Mouse (Mus musculus) monocyte, adult 5-6 weeks (primary cell): ENCODE measurements around the gene Kcnq1. TPM values are rescaled to one million over a fixed set of nuclear protein-coding genes. Genes with fewer than 3 reads are reported as not detected.

Experiments
- ATAC-seq: fragments of 153-309, 156-312 bp; replicated peaks from 2 replicates; pipeline ENCODE4 v1.8.0; 2017; ENCODE audit warnings: mild to moderate bottlenecking; ENCODE audit not compliant: low TSS enrichment, insufficient number of reproducible peaks, severe bottlenecking, poor library complexity, low FRiP score
- total RNA-seq: library from RNA; stranded (forward); fragments of 200-1000, 200-491, 200-594 nt; gene quantifications from 3 replicates; pipeline ENCODE4 v1.2.3, GENCODE M21; 2017

Gene Kcnq1
- not detected in 3 replicates for total RNA-seq

GRCm38 (mm10) chr7:143106062-143106461, at the start of gene Kcnq1:
TSS of gene Kcnq1 (plus strand) at chr7:143106362.
- no peak for ATAC-seq

GRCm38 (mm10) chr7:143057023-143057422, 49.1 kb upstream of the Kcnq1 start:
- no peak for ATAC-seq

GRCm38 (mm10) chr7:143057667-143058220, 48.4 kb upstream of the Kcnq1 start:
- no peak for ATAC-seq

GRCm38 (mm10) chr7:143058221-143058697, 47.9 kb upstream of the Kcnq1 start:
- no peak for ATAC-seq

- ATAC-seq: peak; percentile 81
These were observed 46.8 kb upstream of the Kcnq1 start for GRCm38 (mm10) chr7:143059202-143059870.

- no peak for ATAC-seq
These were observed 43.5 kb upstream of the Kcnq1 start for GRCm38 (mm10) chr7:143062704-143063103.

- ATAC-seq: no peak
These were observed 41.9 kb upstream of the Kcnq1 start for GRCm38 (mm10) chr7:143064226-143064625.

- ATAC-seq: no peak
These were observed 40.5 kb upstream of the Kcnq1 start for GRCm38 (mm10) chr7:143065692-143066091.

GRCm38 (mm10) chr7:143067469-143067868, 38.7 kb upstream of the Kcnq1 start:
- ATAC-seq: no peak

- no peak for ATAC-seq
These were observed 38.3 kb upstream of the Kcnq1 start for GRCm38 (mm10) chr7:143067897-143068296.

GRCm38 (mm10) chr7:143068316-143068881, 37.8 kb upstream of the Kcnq1 start:
- no peak for ATAC-seq

GRCm38 (mm10) chr7:143068882-143069591, 37.1 kb upstream of the Kcnq1 start, which contains the start of gene Tssc4:
TSS of gene Tssc4 (plus strand) at chr7:143069249.
- peak; percentile 87 for ATAC-seq

GRCm38 (mm10) chr7:143069751-143070400, 36.3 kb upstream of the Kcnq1 start:
- ATAC-seq: no peak

GRCm38 (mm10) chr7:143070506-143071070, 35.6 kb upstream of the Kcnq1 start:
- ATAC-seq: no peak

GRCm38 (mm10) chr7:143072605-143073004, 33.6 kb upstream of the Kcnq1 start:
- ATAC-seq: no peak

GRCm38 (mm10) chr7:143073086-143073485, 33.1 kb upstream of the Kcnq1 start:
- ATAC-seq: no peak

GRCm38 (mm10) chr7:143075394-143075793, 30.8 kb upstream of the Kcnq1 start:
- ATAC-seq: no peak

GRCm38 (mm10) chr7:143077351-143077750, 28.8 kb upstream of the Kcnq1 start:
- ATAC-seq: no peak

GRCm38 (mm10) chr7:143082024-143082423, 24.1 kb upstream of the Kcnq1 start:
- no peak for ATAC-seq
